In genomic region chr2:11257260-11257850, GRCm38 (mm10) we compare ENCODE assay signal across 18 mouse cellular contexts.
A peak's percentile ranks its signal among the peaks of the same experiment; 100 is the strongest.
DNase-seq lines count a peak whose midpoint lies in the region; ATAC-seq and TF ChIP-seq lines count a peak whose summit lies in the region.
"Had no signal": no experiment of that assay in that cellular context is flagged by ENCODE, and none has a peak within 500 bp of the region (broad histone marks: within the 10 kb centered on the region; RNA-seq: fewer than 3 reads in every experiment).

No protein-coding gene starts in this region.

- peak overlapping the region; percentile 40 for H3K27ac ChIP-seq in kidney, adult 2 months (ENCODE audit: insufficient read depth, low read depth, low read length)
- H3K27ac ChIP-seq in kidney, embryonic 14.5 days (ENCODE audit: low read depth, low read length), result no peak overlapping the region
- H3K27ac ChIP-seq: embryonic facial prominence, embryonic 12.5 days; forebrain, embryonic 15.5 days; heart, adult 2 months; hindbrain, embryonic 15.5 days had no signal

- 30% methylated on average over 6 of the region's 6 CpGs for WGBS in kidney, adult 2 months
- 69% methylated on average over 6 of the region's 6 CpGs for WGBS in kidney, embryonic 14.5 days

- ATAC-seq in kidney, embryonic 14.5 days (ENCODE audit: low FRiP score, low TSS enrichment), result peak; percentile 52; the same call in 1 of the 2 replicates
- no peak for ATAC-seq in inflammation-experienced regulatory T-cells, adult 6 months
- ATAC-seq: forebrain, embryonic 15.5 days had no signal

- no peak for TF ChIP-seq CTCF in kidney, adult 2 months (conservative IDR thresholded peaks at IDR 0.05; ENCODE audit: insufficient read depth, insufficient read length, low read depth, low read length)

- H3K4me3 ChIP-seq in kidney, adult 2 months (ENCODE audit: insufficient read depth, low read depth, low read length), result no peak overlapping the region
- H3K4me3 ChIP-seq in kidney, embryonic 14.5 days (ENCODE audit: low read length), result no peak overlapping the region
- H3K4me3 ChIP-seq: embryonic facial prominence, embryonic 12.5 days; forebrain, embryonic 15.5 days; heart, adult 2 months; hindbrain, embryonic 15.5 days had no signal

- H3K9me3 ChIP-seq in kidney, embryonic 14.5 days (ENCODE audit: control insufficient read depth, low read length), result no peaks in the 10 kb centered on the region
- H3K9me3 ChIP-seq: embryonic facial prominence, embryonic 12.5 days; forebrain, embryonic 15.5 days; hindbrain, embryonic 15.5 days had no signal

- peak; percentile 84 for DNase-seq in kidney, adult 2 months
- peak; percentile 57 for DNase-seq in kidney, postnatal 10 days
- DNase-seq in kidney, postnatal 4 days, result peak; percentile 30 to 60
- DNase-seq in layer of hippocampus, postnatal 10 days (ENCODE audit: low spot score in 2 of 2), result no peak
- DNase-seq in urinary bladder, postnatal 25 days (ENCODE audit: low spot score), result no peak
- DNase-seq: adrenal gland, adult 8-10 months; adrenal gland, postnatal 36 days; cerebellum, adult 8-10 months; cerebellum, postnatal 25 days; gastrocnemius, postnatal 36 days; heart, adult 2 months; heart, postnatal 36 days had no signal

- H3K36me3 ChIP-seq in kidney, adult 2 months (ENCODE audit: control insufficient read depth, insufficient read depth, low read length), result no peaks in the 10 kb centered on the region
- no peaks in the 10 kb centered on the region for H3K36me3 ChIP-seq in kidney, embryonic 14.5 days (ENCODE audit: control insufficient read depth, insufficient read depth, low read length)
- H3K36me3 ChIP-seq: embryonic facial prominence, embryonic 12.5 days; forebrain, embryonic 15.5 days; hindbrain, embryonic 15.5 days had no signal

- H3K4me1 ChIP-seq in kidney, adult 2 months (ENCODE audit: control insufficient read depth, insufficient read depth, low read length), result peaks cover 2% of the 10 kb centered on the region; the same call in 1 of the 2 replicates
- no peaks in the 10 kb centered on the region for H3K4me1 ChIP-seq in kidney, embryonic 14.5 days (ENCODE audit: control insufficient read depth, insufficient read depth, low read length)
- H3K4me1 ChIP-seq: embryonic facial prominence, embryonic 12.5 days; forebrain, embryonic 15.5 days; hindbrain, embryonic 15.5 days had no signal

- H3K9ac ChIP-seq in kidney, embryonic 14.5 days (ENCODE audit: low read depth, low read length), result no peak overlapping the region
- H3K9ac ChIP-seq: embryonic facial prominence, embryonic 12.5 days; forebrain, embryonic 15.5 days; hindbrain, embryonic 15.5 days had no signal

- no peaks in the 10 kb centered on the region for H3K27me3 ChIP-seq in kidney, adult 2 months (replicated peaks; ENCODE audit: control insufficient read depth, insufficient read depth, low read length)
- no peaks in the 10 kb centered on the region for H3K27me3 ChIP-seq in kidney, embryonic 14.5 days (ENCODE audit: control insufficient read depth, insufficient read depth, low read length)
- H3K27me3 ChIP-seq: embryonic facial prominence, embryonic 12.5 days; forebrain, embryonic 15.5 days; hindbrain, embryonic 15.5 days had no signal

- no peak for TF ChIP-seq POLR2A in kidney, adult 2 months (IDR thresholded peaks at IDR 0.05; ENCODE audit: low read depth, low read length)

- H3K4me2 ChIP-seq in kidney, embryonic 14.5 days (replicated peaks; ENCODE audit: low read depth, low read length), result no peak overlapping the region
- H3K4me2 ChIP-seq: embryonic facial prominence, embryonic 12.5 days; forebrain, embryonic 15.5 days; heart, embryonic 11.5 days; hindbrain, embryonic 15.5 days had no signal

Comparison
In these comparisons a context has a peak if more than half of its experiments do, and no peak if none do; other contexts are left out.
1. DNase-seq: peak in kidney, adult 2 months (single experiment), kidney, postnatal 10 days (single experiment) and kidney, postnatal 4 days (2 of 2); none in layer of hippocampus, postnatal 10 days (0 of 2) and urinary bladder, postnatal 25 days (single experiment).